Mouse (Mus musculus) skeletal muscle tissue, postnatal 0 days (tissue): ENCODE results near the gene Klhl22. TPM values are rescaled to one million over a fixed set of nuclear protein-coding genes. Genes with fewer than 3 reads are reported as not detected.

Experiments
- polyA plus RNA-seq: library from polyadenylated mRNA; unstranded; fragments of >200 nt; fragmentation: Nextera tagmentation; extraction: Ambion mirVana; gene quantifications from 2 replicates; pipeline ENCODE4 v1.2.1, GENCODE M21; 2015

The Klhl22 gene
- polyA plus RNA-seq = 40.6 and 43.2 TPM in 2 replicates

GRCm38 (mm10) chr16:17759344-17759773, at the start of gene Klhl22:
Klhl22 (plus strand) TSS chr16:17759618.

GRCm38 (mm10) chr16:17732841-17733340, 26.5 kb upstream of the Klhl22 start, which contains the start of gene Med15:
Med15 (minus strand) TSS chr16:17732891.

GRCm38 (mm10) chr16:17796971-17797811, 37.8 kb downstream of the Klhl22 start, which contains the start of gene Scarf2:
Scarf2 (plus strand) TSS chr16:17797282.

GRCm38 (mm10) chr16:17832821-17833220, 73.4 kb downstream of the Klhl22 start, which contains the start of gene B830017H08Rik:
B830017H08Rik (plus strand) TSS chr16:17833121.

DNA sequence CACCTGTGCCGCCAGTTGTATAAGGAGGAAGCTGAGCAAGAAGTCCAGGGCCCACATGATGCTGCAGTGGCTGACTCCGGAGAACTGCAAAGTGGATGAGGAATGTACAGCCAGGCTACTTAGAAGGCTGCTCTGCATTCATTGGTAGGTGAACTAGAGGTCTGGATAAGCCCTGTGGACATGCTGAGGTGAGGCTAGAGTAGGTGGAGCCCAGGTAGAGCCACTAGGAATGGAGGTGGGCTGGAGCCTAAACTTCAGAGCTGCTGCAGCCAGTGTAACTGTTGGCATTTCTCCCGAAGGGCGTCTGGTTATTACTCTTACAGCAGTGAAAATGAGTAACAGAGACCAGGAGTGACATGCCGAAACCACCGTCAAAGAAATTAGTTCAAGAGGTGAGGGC, 78.6 kb downstream of the Klhl22 start, which contains the start of gene Car15:
TSS of gene Car15 (minus strand) at position 314 of the 400 bp plus-strand sequence.

Other genes starting within 250 kb of the Klhl22 start
- gene Thap7, start 228.5 kb upstream of the Klhl22 start, polyA plus RNA-seq = 30.1 and 31.9 TPM in 2 replicates
- gene Lrrc74b, start 198.4 kb upstream of the Klhl22 start, polyA plus RNA-seq = 2.1 and 2.7 TPM in 2 replicates
- gene P2rx6, start 197.7 kb upstream of the Klhl22 start, polyA plus RNA-seq = 5.7 and 6.2 TPM in 2 replicates
- 3.6 and 3.7 TPM in 2 replicates for gene Slc7a4, start 176.4 kb upstream of the Klhl22 start, polyA plus RNA-seq
- 6.6 and 7.0 TPM in 2 replicates for gene Smpd4, start 140.3 kb upstream of the Klhl22 start, polyA plus RNA-seq
- gene Ccdc74a, start 113.1 kb upstream of the Klhl22 start, polyA plus RNA-seq = 2.9 TPM in 2 replicates
- gene Med15, start 26.7 kb upstream of the Klhl22 start, polyA plus RNA-seq = 20.2 and 21.1 TPM in 2 replicates
- gene Scarf2, start 37.7 kb downstream of the Klhl22 start, polyA plus RNA-seq = 8.1 and 13.0 TPM in 2 replicates
- not detected in 2 replicates for gene B830017H08Rik, start 73.5 kb downstream of the Klhl22 start, polyA plus RNA-seq
- 0.38 and 0.86 TPM in 2 replicates for gene Car15, start 78.7 kb downstream of the Klhl22 start, polyA plus RNA-seq
- 0.12 TPM in 1 of 2 replicates, not detected in the other for gene Gm20518, start 132.1 kb downstream of the Klhl22 start, polyA plus RNA-seq
- gene Tssk1, start 134.6 kb downstream of the Klhl22 start, polyA plus RNA-seq = 0.06 TPM in 1 of 2 replicates, not detected in the other
- gene Dgcr2, start 138.9 kb downstream of the Klhl22 start, polyA plus RNA-seq = 27.3 and 28.6 TPM in 2 replicates
- gene Tssk2, start 139.0 kb downstream of the Klhl22 start, polyA plus RNA-seq = not detected in 2 replicates
- 16.1 and 17.6 TPM in 2 replicates for gene Ess2, start 151.7 kb downstream of the Klhl22 start, polyA plus RNA-seq
- not detected in 2 replicates for gene Gsc2, start 155.4 kb downstream of the Klhl22 start, polyA plus RNA-seq
- gene Slc25a1, start 168.6 kb downstream of the Klhl22 start, polyA plus RNA-seq = 12.0 and 57.5 TPM in 2 replicates
- gene Vpreb2, start 220.8 kb downstream of the Klhl22 start, polyA plus RNA-seq = not detected in 2 replicates